Mouse (Mus musculus) erythroid progenitor cell, adult 5-6 weeks (primary cell): ENCODE measurements around the gene Dner. TPM values are rescaled to one million over a fixed set of nuclear protein-coding genes. Genes with fewer than 3 reads are reported as not detected.

Experiments
- ATAC-seq: replicated peaks from 2 replicates; pipeline ENCODE4 v1.8.0; 2016; ENCODE audit warnings: moderate number of reproducible peaks, mild to moderate bottlenecking, moderate TSS enrichment, inconsistent platforms; ENCODE audit not compliant: poor library complexity, low FRiP score, severe bottlenecking
- total RNA-seq, 2 experiments: library from RNA; stranded (forward) in 1 of 2; stranded (reverse) in 1 of 2; fragments of 150-400 nt in 1 of 2; fragments of 186-747, 209-891 nt in 1 of 2; gene quantifications; 2 replicates each; pipeline versions ENCODE4 v1.2.3 to v1.2.4; 2015 to 2017; ENCODE audit warnings: low replicate concordance in 2 of 2

Gene Dner
- total RNA-seq, 2 experiments from 2014 or later = not detected

DNA sequence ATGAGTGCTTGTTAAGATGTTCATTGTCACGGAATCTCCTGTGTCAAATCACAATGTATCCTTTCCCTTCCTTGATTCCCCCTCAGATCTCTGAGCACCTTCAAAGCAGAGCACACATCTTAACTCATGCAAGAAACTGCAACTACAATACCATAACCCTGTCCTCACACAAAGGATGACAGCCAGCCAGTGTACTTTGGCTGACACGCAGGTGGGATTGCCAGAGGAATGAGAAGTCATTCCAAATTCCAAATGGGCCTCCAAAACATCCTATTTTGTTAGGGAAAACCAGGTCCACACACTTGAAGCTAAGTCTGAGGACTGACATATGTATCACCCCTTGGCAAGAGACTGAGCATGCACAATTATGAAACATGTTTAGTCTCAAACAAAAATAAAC, 286.5 kb downstream of the Dner start:
- no peak for ATAC-seq

- no peak for ATAC-seq
Observed at GRCm38 (mm10) chr1:84408873-84409272, 287.1 kb downstream of the Dner start.

DNA sequence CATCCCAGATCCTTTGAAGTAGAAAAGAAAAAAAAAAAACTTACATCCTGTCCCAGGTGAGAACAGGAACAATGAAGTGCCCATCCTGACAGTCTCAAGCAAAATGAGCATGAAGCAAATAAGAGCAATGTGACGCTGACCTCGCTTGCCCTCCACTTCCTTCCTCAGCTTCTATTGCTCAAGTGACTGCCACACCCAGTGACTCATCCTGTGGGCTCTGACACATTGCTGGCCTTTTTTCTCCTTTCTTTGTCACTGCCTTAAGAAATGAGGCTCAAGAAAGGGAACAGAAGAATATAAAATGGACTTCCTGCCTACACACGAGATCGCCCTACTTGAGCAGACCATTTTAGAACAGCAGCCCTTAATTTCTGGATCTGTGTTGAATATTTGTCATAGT, 289.1 kb downstream of the Dner start:
- no peak for ATAC-seq

- no peak for ATAC-seq
Observed at GRCm38 (mm10) chr1:84405551-84406290, 290.3 kb downstream of the Dner start.

GRCm38 (mm10) chr1:84404880-84405279, 291.1 kb downstream of the Dner start:
- no peak for ATAC-seq

GRCm38 (mm10) chr1:84402154-84402553, 293.9 kb downstream of the Dner start:
- ATAC-seq = no peak

DNA sequence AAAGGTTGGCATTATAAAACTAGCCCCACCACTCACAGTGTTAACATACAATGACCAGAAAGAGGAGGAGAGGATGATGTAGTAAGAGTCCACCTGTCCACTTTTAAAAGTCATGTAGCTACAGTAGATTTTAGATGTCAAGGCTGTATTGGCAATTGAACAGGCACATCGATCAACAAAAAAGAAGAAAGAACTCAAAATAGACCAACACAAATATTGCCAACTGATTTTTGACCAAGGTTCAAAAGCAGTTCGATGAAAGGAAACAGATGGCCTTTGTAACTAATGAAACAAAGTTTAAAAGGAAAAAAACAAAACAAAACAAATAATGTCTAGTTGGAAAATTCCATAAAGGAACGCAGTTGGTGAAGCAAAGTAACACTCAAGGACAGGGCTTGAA, 296.4 kb downstream of the Dner start:
- ATAC-seq = no peak

DNA sequence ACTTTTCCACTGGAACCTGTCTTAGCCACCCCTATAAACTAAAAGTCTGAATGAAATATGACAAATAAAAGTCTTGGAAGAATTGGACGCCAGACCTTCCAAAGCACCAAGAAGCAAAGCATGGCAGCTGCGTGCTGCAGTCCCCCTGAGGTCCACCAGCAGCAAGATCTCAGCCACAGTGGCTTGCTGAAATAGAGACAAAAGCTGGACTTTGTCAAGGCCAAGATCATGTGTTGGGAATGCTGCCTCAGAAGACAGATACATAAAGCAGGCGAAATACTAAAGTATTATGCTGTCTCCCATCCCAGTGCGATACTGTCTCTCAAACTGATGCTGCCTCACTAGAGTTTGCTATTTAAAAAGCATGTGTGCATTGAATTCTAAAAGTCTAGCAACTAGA, 296.9 kb downstream of the Dner start:
- ATAC-seq = no peak

DNA sequence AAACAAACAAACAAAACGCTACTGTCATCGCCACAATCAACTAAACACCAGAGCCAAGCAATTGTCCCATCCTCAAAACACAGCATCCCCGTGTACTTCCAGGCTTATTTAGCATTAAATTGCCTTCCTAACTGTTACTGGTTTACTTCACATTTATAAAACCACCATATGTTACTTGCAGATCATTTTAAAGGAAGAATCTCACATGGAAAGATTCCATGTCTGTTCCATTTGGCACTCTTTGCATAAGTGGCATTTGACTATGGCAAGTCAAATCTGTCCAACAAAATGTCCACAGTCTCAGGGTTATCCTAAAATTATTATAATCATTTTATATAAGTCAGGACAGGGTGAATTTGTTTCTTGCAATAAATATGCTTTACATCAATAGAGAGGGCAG, 299.2 kb downstream of the Dner start:
- ATAC-seq = no peak

- ATAC-seq = no peak
Observed at GRCm38 (mm10) chr1:84395928-84396327, 300.1 kb downstream of the Dner start.

- no peak for ATAC-seq
Observed at GRCm38 (mm10) chr1:84390961-84391360, 305.1 kb downstream of the Dner start.

DNA sequence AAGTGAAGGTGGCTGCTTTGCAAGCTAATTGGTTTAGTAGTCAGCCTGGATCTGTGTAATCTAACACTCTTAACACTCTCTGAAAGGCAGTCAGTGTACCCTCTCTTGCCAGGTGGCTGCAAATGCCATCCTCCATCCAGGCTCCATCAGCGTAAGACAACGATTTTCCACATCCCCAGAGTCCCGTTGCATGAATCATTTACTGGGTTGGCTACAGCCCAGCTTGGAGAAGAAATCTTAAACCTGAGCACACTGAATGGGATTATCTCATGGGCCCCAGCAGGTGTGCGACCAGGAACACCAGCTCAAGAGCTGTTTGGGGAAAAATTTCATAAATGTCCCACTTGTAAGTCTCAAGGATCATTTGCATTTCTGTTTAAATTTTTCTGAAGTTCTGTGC, 308.4 kb downstream of the Dner start:
- no peak for ATAC-seq

DNA sequence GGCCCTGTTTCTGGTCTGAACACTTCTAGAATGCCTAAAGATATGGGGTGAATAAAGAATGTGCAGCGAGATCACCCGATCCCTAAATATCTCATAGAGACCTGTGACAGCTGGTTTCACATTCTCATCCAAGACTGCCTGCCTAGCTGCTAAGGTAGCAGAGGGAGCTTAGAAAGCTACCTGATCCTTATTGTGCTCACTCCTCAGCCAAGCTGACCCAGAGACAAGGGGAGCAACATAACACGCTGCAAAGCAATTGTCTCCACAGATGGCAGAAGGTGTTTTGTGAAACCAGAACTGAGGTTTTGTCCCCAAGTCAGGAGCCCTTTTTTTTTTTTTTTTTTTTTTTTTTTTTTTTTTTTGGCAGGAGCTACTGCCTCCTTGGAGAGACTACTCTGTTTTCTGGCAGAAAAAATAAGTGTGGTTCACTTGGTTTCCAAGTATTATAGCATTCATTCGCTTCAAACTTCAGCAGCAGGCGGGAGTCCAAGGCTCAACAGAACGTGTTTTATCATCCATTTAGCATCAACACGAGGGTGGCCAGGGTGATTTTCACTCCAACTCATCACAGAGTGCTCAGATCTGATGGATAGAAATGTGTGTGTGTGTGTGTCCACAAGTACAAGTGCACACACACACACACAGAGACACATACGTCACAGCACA, 309.4 kb downstream of the Dner start:
- ATAC-seq = no peak

- no peak for ATAC-seq
Observed at GRCm38 (mm10) chr1:84382709-84383108, 313.3 kb downstream of the Dner start.

- ATAC-seq = no peak
Observed at GRCm38 (mm10) chr1:84382064-84382463, 314.0 kb downstream of the Dner start.

DNA sequence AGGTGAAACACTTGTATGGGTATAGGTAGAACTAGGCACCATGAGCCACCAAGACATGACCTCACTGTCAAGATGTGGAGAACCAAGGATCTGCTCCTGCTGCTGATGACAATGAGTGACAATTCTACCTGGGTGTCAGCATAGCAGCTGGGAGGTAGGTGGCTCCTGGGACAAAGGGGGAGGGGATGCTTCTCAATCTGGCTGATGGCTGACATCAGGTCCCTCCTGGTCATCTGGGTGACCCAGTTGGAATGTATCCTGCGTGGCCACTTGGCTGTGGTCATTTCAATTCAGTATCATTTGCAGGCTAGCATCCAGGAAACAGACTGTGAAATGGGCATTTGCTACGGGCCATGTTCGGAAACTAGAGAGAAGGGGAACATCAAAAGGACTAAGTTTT, 315.1 kb downstream of the Dner start:
- ATAC-seq = no peak

DNA sequence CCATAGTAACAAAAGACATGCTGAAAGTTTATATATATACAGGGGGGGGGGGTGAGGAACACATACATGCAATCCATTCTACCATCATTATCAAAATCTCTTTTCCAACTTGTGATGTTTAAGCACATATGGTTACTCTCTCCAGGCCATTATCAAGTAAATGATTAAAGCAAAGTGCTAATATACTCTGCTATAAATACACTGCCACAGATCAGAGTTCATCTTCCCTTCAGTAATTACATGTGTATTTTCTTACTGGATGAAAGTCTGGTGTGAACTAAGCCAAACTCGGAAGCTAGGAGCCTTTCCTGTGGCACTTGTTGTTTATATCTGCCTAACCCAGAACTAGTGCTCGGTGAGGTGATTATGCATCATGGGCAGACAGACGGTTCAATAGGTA, 328.3 kb downstream of the Dner start:
- ATAC-seq = no peak

DNA sequence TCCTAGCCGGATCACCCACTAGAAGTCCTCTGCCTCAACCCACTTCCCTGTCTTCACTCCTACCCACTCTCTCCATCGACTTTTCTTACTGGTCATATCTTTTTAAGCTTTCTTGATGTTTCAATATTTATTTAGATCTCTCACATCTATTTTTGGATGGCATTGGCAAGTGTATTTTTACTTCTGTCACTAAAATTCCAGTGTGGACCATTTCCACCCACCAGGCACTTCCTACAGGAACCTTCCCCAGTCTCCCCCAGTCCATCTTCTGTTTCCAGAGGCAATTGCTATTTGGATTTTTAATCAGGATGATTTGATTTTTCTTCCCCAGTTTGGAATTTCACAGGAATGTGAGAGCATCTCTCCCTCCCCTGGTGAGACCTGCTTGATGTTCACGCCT, 329.5 kb downstream of the Dner start:
- ATAC-seq = no peak

DNA sequence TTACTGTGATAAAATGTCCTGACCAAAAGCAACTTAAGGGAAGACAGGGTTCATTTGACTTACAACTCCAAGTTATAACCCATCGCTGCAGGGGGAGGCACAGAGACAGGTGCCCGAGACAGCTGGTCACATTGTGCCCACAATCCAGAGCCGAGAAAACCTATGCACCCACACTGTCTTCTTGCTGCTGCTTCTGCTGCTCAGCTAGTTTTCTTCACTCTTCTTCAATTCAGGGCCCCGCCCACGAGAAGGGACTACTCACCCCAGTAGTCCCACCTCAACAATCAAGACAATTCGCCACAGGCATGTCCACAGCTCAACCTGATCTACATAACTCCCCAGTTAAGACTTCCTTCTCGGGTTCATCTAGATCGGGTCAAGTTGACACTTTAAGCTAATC, 332.1 kb downstream of the Dner start, which contains the start of gene Pid1:
Gene Pid1 (minus strand): TSS at position 214 of the 400 bp plus-strand sequence.
- no peak for ATAC-seq

DNA sequence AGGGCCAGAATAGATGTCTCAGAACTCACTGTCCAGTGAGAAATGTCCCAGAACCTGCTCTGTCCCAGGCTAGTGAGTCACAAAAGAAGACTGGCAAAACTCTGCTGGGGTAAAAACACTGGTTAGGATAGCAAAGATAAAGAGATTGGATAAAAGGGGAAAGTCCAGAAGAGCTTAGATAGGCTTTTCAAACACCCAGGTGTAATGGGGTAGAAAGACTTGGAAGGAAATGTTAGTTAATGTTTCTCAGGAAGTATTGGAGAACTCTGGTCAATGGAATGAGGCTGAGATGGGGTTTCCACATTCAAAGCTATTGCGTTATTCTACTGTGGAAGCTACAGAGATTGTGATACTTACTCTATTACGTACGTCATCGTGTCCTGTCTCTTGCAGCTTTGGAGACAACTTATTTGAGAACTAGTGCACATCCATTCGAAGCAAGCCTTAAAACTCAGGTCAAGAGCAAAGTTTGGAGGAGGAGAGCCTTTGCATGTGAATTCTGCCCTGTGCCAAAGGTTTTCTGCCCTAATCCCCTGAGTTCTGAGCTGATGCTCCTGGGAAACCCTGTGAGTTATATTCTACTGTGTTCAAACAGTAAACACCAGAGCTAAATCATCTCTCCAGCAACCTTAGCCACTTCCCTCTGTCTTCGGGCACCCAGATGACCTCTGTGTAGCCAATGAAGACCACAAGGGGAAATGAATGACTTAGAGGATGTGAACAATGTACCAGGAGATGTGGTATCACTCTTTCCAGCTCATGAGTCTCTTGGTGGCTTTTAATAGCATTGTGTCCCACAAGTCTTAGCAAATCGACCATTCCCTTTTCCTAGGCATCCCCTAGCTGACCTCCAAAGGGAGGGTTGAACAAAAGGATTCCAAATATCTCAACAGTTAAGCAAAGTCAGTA, 333.1 kb downstream of the Dner start:
- ATAC-seq = no peak

DNA sequence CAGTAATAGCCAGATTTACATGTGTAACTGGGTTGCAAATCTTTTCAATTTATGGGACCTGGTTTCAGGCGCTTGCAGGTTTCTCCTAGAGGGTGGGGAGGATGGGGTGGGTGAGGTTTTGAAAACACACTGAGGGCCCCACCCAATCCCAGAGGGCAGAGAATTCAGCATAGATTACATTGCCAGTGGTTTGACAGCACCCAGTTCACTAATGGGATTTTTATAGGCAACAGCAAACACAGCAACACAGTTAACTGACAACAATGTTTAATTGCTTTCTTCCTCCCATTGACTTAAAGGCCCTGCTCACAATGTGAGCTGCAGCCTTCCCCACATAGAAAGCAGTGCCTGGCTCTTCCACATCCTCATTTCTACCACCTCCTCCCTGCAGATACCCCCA, 333.8 kb downstream of the Dner start:
- no peak for ATAC-seq
